Mouse (Mus musculus) kidney, postnatal 4 days (tissue): ENCODE data around the gene Gpr146.
"Not testable (repeated sequence)": the region's sequence is repeated elsewhere in the genome, so short reads cannot be mapped to it uniquely, and the experiment has no call there.

Experiments
- DNase-seq, 2 experiments: peaks; one replicate each; pipeline ENCODE4 v3.0.0; 2021; ENCODE audit warnings: mixed read lengths in 2 of 2

The Gpr146 gene

GRCm38 (mm10) chr5:139383234-139383633 is 5.7 kb downstream of the Gpr146 start:
- DNase-seq: no peak

DNA sequence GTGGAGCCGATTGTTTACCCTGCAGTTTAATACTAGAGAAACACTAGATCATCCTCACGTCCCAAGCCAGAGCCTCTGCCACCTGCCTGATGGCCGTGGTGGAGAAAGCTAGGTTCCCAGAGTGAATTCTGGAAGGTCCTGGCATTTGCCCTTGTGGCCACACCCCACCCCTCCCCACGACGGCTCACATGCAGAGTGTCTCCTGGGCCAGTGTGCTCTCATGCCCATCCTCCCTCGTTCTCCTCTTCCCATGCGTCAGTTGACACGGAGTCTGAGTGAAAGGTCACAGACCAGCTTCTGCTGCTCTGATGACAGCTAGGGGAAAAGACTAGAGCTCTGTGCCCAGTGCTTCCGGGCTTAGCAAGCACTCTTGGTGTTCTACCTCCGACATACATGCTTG is 7.0 kb downstream of the Gpr146 start:
- peak; percentile 62 to 80 for DNase-seq

DNA sequence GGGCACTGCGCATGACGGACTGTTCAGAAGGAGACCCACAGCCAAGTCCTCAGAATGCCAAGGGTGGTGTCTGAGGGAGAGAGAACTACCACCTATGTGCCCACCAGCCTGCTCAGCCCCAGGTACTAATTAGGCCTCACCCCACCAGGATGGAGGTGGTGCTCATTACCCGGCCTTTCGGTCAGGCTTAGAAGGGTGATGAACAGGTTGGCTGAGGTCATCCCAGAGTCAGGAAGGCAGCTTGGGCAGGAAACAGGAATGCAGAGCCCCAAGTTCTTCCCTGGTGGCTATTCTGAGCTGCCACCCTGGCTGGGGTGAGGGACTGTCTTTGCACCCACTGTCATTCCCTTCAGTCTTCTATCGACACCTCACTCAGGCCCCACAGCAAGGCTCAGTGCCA is 8.6 kb downstream of the Gpr146 start:
- no peak for DNase-seq

DNA sequence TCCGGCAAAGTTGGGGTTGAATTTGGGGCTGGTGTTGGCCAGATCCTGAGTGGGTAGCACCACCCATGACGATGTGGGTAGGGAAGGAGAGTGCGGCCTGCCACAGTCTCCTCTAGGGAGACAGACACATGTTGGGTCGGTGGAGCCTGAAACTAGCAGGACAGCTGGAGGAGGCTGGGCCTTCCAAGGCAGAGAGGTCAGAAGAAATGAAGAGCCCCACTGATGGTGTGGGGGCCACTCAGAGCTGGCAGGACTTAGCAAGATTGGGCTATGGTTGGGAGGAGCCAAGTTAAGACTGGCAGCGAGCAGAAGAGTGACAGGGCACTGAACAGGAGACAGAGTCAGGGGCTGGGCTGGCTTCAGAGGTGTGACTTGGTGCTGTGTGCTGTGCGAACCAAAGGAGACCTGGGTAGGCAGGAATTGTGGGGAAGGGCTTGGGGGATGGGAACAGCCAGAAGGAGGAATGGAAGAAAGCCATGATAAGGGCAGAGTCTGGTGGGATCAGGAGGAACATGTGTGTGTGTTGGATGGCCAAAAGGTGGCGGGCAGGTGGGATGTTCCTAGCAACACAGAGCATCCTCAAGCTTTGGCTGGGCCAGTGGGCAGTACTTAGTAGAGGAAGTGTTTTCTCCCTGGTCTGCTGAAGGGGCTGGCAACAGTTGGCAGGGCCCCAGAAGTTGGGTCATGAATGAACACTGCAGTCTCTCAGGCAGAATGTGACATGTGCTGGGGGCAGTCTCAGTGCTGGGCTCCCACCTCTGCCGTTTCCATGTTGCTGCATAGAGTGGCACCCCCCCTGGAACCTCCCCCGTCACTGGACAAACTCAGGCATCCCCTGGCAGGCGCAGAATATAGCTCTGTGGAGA is 10.1 kb downstream of the Gpr146 start:
- DNase-seq: peak; percentile 64 to 72

DNA sequence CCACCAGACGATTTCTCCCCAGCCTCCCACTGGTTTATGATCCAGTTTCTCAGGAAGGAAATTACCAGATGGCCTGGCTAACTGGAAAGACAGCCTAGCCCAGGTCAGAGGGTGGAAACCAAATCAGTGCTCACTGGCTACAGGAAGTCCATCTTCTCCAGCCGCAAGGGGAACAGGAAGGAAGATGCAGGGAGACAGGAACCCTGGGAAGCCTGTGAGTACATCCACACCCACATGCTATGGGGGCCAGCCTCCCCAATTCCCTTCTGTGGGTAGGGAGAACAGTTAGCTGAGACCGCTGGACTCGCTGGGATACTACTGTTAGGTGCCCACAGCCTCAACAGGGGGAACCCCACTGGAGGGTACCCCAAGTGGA is 10.7 kb downstream of the Gpr146 start:
- DNase-seq: no peak

- no peak for DNase-seq
These were observed 11.5 kb downstream of the Gpr146 start for GRCm38 (mm10) chr5:139388694-139389675.

GRCm38 (mm10) chr5:139389676-139390061 is 12.2 kb downstream of the Gpr146 start:
- DNase-seq: peak; percentile 53 to 72

DNA sequence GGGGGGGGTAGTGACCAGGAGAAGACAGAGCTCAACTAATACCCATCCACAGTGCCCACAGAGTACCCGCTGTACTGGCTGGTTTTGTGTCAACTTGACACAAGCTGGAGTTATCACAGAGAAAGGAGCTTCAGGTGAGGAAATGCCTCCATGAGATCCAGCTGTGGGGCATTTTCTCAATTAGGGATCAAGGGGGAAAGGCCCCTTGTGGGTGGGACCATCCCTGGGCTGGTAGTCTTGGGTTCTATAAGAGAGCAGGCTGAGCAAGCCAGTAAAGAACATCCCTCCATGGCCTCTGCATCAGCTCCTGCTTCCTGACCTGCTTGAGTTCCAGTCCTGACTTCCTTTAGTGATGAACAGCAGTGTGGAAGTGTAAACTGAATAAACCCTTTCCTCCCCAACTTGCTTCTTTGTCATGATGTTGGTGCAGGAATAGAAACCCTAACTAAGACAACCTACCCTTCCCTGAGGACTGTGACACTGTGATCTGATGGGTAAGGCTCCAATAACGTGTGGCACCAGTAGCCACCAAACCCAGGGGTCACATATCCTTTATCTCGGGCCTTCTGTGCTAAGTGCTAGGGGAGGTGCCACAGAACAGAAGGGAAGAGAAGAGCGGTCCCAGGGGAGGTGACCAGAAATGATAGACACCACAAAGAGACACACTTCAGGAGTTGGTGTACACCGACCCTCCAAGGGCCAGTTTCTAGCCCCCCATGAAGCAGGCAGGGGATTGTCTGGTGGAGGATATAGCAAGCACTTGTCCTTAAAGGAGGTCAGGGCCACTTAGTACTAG is 13.0 kb downstream of the Gpr146 start:
- not testable (repeated sequence) for DNase-seq

GRCm38 (mm10) chr5:139391309-139391990 is 14.0 kb downstream of the Gpr146 start:
- peak; percentile 55 to 73 for DNase-seq

GRCm38 (mm10) chr5:139392219-139393196 is 15.0 kb downstream of the Gpr146 start:
- DNase-seq: no peak

GRCm38 (mm10) chr5:139393197-139393588 is 15.7 kb downstream of the Gpr146 start:
- DNase-seq: no peak

DNA sequence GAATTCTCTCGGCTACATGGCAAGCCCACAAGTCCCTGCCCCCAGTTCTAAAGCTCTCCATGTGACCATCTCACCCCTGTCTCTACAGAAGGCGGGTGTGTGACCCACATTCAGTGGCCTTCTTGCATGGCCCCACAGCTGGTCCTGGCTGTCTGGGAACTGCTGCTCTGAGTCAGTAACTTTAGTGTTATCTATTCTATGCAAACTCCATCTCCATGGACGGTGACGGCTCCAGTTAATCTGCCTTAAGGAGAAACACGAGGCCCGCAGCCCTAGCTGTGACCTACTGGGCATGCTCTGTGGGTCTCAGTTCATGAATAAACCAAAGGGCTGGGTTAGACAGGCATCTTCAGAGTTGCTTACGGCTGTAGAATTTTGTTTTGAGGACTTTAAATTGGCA is 16.9 kb downstream of the Gpr146 start:
- no peak for DNase-seq

GRCm38 (mm10) chr5:139395528-139395927 is 18.0 kb downstream of the Gpr146 start:
- DNase-seq: no peak

DNA sequence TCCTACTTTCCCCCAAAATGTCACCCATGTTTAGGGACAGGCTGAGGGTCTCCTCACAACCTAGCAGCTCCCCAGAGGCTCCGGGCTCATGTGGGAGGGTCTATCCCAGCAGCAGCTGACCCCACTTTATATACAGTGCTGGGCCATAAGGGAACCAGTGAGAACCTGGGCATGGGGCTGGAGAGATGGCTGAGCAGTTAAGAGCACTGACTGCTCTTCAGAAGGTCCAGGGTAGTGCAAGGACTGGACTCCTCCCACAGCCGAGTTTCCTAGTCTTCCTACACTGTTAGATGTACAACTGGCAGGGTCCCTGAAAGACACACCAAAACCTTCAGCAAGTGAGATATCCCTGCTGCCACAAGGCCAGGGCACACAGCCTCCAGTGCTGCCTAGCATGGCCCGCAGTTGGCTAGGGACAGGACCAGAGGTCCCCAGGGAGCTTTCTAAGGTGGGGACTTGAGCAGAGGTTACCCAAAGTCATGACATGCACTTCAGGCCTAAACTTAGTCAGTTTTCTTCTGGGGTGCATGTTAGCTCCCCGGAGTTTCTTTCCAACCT is 19.9 kb downstream of the Gpr146 start:
- no peak for DNase-seq

GRCm38 (mm10) chr5:139397959-139398753 is 20.7 kb downstream of the Gpr146 start:
- peak; percentile 92 to 93 for DNase-seq

- DNase-seq: no peak
These were observed 21.3 kb downstream of the Gpr146 start for GRCm38 (mm10) chr5:139398786-139399185.

DNA sequence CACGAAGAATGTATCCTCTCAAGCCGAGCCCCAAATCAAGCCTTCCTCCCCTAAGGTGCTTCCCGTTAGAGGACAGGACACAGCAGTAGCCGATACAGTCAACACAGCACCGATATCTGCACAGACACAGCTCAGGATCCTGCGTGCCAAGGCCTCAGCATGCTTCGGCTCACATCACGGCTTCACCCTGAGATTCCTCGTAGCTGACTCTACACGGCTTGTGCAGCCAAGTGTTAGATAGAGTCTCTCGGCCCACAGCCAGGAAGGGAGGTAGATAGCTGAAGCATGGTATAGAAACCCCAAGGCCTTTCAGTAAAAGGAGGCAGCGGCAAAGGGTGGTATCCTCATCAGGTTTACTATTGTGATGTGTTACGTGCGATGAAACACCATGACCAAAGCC is 22.5 kb downstream of the Gpr146 start:
- no peak for DNase-seq

- DNase-seq: no peak
These were observed 24.6 kb downstream of the Gpr146 start for GRCm38 (mm10) chr5:139402106-139402505.

DNA sequence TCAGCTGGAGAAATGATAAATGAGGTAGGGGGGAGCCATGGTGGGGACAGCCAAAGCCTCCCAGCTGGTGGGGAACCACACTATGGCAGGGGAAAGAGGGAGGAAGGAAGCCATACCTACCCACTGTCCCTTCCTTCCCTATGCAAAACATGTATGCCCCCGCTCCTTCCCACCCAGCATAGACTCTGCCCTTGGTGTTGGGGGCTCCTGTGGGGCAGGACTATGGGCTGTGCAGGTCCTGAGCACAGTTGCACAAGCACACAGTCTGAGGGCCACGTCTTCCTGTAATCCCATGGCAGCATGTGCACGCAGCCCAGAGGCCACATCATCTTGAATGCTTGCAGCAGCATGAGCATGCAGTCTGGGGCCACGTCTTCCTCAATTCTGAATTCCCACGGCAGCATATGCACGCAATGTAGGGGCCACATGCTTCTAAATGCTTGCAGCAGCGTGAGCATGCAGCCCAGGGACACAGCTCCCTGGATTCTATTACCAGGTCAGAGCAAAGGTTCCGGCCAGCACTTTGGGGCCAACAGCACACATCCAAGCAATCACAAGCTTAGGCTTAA is 26.3 kb downstream of the Gpr146 start:
- DNase-seq: no peak
